Mouse (Mus musculus) hindbrain, embryonic 16.5 days (tissue): ENCODE measurements at regions not wholly inside any gene's neighbourhood (a gene's known extent, or its start where the extent isn't known, plus 50 kb on each side); places are given as distances from the start of the nearest gene placed in this dataset.
A peak's percentile ranks its signal among the peaks of the same experiment; 100 is the strongest.
"Not testable (repeated sequence)": the region's sequence is repeated elsewhere in the genome, so short reads cannot be mapped to it uniquely, and the experiment has no call there.

Experiments
- ATAC-seq: fragments of 200-750 bp; cut with Nextera tagmentation; 2 replicates; pipeline ENCODE4 v1.8.0; 2017; ENCODE audit warnings: moderate TSS enrichment, moderate library complexity
- H3K27ac ChIP-seq: fragments of 300-500 bp; sonication (generic); 2 replicates; pipeline ENCODE4 v1.5.1; 2014; ENCODE audit warnings: low read depth, mild to moderate bottlenecking, control low read depth, low read length, moderate library complexity
- H3K27me3 ChIP-seq: fragments of 300-500 bp; sonication (generic); replicated peaks from 2 replicates; pipeline ENCODE4 v1.6.1; 2014; ENCODE audit warnings: low read length; ENCODE audit not compliant: control insufficient read depth, insufficient read depth
- H3K36me3 ChIP-seq: fragments of 300-500 bp; sonication (generic); 2 replicates; pipeline ENCODE4 v1.6.1; 2014; ENCODE audit warnings: mild to moderate bottlenecking, low read length, moderate library complexity, mixed read lengths; ENCODE audit not compliant: control insufficient read depth, insufficient read depth
- H3K4me1 ChIP-seq: fragments of 300-500 bp; sonication (generic); 2 replicates; pipeline ENCODE4 v1.6.1; 2014; ENCODE audit warnings: low read depth, low read length; ENCODE audit not compliant: control insufficient read depth, insufficient read depth
- H3K4me2 ChIP-seq: fragments of 300-500 bp; sonication (generic); 2 replicates; pipeline ENCODE4 v1.6.1; 2014; ENCODE audit warnings: mild to moderate bottlenecking, low read length, control low read depth, moderate library complexity
- H3K4me3 ChIP-seq: fragments of 300-500 bp; sonication (generic); 2 replicates; pipeline ENCODE4 v1.5.1; 2014; ENCODE audit warnings: mild to moderate bottlenecking, low read length, control low read depth, moderate library complexity
- H3K9ac ChIP-seq: fragments of 300-500 bp; sonication (generic); 2 replicates; pipeline ENCODE4 v1.6.1; 2014; ENCODE audit warnings: low read depth, mild to moderate bottlenecking, control low read depth, low read length, moderate library complexity
- H3K9me3 ChIP-seq: fragments of 300-500 bp; sonication (generic); 2 replicates; pipeline ENCODE4 v1.6.1; 2014; ENCODE audit warnings: mild to moderate bottlenecking, low read length, moderate library complexity; ENCODE audit not compliant: control insufficient read depth
- WGBS: fragments of 180-500 bp; shearing (Covaris S2); extraction: QIAGEN DNeasy Blood & Tissue Kit; methylation state at CpG from one replicate; pipeline ENCODE4 v1.1.7; 2014; 5-methylcytosine and 5-hydroxymethylcytosine counted together

DNA sequence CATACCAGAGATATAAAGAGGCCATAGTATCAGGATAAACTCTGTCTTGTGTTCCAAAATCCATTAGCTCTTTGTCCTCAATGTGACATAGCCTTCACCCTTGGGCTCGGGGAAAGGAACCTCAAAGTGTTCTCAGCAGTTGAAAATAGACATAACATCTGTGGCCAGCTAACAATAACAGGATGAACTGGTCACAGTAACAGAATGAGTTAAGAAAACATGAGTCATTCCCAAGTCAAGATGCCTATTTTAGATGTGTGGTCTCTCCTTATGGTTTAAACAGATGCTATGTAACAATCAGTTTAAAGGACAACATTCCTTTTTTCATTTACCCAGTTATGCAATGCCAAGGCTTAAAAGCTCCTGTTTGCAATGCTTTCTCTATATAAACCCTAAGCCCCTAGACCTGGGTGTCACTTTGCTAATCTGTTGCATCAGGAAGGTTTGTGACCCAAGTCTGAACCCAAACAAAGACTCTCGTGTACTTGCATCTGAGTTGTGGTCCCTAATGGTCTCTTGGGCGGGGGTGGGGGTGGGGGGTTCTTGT is 920.5 kb upstream of the Dsel start:
- H3K4me2 ChIP-seq: no peak overlapping the region
- no peak overlapping the region for H3K9ac ChIP-seq
- WGBS: 58% methylated on average over 3 of the region's 3 CpGs
- H3K4me3 ChIP-seq: no peak overlapping the region
- no peaks in the 10 kb centered on the region for H3K27me3 ChIP-seq
- H3K27ac ChIP-seq: no peak overlapping the region
- no peaks in the 10 kb centered on the region for H3K9me3 ChIP-seq
- ATAC-seq: no peak
- no peaks in the 10 kb centered on the region for H3K36me3 ChIP-seq
- no peaks in the 10 kb centered on the region for H3K4me1 ChIP-seq

DNA sequence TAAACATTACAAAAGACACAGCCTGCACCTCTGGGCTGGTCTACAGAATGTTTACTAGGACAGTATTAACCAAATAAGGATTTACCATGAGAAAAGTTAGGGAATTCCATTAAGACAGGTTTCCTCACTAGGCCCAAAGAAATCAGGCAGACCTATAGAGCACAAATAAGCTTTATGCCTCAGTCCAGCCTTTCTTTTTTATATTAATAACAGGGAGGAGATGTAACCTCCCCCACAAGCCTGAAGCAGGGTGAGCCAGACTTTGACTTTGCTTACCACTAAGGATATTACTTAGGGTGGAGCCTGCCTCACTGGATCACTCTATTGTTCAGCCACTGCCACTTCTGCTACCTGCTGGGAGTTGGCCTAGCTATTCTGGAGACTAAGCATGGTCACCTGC is 915.1 kb upstream of the Dsel start:
- no peak for ATAC-seq
- Histone ChIP-seq H3K36me3 (no peaks in the 10 kb centered on the region), H3K4me1 (no peaks in the 10 kb centered on the region), H3K4me3 (no peak overlapping the region), H3K27ac (no peak overlapping the region), H3K4me2 (no peak overlapping the region), H3K9ac (no peak overlapping the region), H3K27me3 (no peaks in the 10 kb centered on the region), H3K9me3 (peaks cover 3% of the 10 kb centered on the region)

DNA sequence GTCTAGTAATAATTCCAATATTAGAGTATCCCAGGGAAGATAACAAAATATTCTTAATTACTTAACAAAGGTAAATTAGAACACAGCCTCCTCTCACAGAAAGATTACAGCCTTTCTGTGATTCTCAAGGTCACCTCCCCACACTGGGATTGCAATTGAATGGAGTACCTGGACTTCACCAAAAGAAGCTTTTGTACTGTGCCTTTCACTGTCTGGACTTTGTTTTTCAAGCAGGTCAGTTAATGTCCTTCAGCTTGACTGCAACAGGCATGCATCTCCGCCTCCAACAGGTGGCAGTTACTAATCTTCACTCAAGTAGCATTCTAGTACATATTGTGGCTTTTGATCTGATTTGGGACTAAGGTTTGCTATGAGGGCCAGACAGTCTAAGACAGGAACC is 913.8 kb upstream of the Dsel start:
- no peak overlapping the region for H3K4me3 ChIP-seq
- H3K27me3 ChIP-seq: no peaks in the 10 kb centered on the region
- peaks cover 3% of the 10 kb centered on the region for H3K9me3 ChIP-seq
- ATAC-seq: no peak
- no peaks in the 10 kb centered on the region for H3K36me3 ChIP-seq
- H3K4me2 ChIP-seq: no peak overlapping the region
- WGBS: 96% methylated on average over 1 of the region's 1 CpGs
- no peaks in the 10 kb centered on the region for H3K4me1 ChIP-seq
- H3K9ac ChIP-seq: no peak overlapping the region
- H3K27ac ChIP-seq: no peak overlapping the region

DNA sequence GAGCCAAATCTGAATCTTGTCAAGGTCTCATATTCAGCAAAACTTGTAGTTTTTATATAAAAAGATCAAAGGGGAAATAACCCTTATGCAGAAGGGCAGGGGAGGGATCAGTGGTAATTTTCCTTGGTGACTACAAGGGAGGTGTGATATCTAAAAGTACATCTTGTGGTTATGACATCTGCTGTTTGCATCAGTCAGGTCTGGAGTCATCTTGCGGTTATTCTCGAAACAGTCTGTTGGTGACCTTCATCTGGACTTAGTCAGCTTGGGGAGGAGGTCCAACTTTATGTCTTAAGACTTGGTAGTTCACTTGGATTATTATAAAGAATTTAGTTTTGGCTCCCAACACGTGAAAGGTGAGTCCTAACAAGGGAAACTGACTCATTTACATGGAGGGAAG is 885.9 kb upstream of the Dsel start:
- H3K4me2 ChIP-seq, H3K27ac ChIP-seq, H3K9me3 ChIP-seq, ATAC-seq, H3K4me1 ChIP-seq, H3K36me3 ChIP-seq, H3K9ac ChIP-seq, H3K27me3 ChIP-seq, H3K4me3 ChIP-seq: not testable (repeated sequence)
- WGBS: 71% methylated on average over 3 of the region's 3 CpGs

DNA sequence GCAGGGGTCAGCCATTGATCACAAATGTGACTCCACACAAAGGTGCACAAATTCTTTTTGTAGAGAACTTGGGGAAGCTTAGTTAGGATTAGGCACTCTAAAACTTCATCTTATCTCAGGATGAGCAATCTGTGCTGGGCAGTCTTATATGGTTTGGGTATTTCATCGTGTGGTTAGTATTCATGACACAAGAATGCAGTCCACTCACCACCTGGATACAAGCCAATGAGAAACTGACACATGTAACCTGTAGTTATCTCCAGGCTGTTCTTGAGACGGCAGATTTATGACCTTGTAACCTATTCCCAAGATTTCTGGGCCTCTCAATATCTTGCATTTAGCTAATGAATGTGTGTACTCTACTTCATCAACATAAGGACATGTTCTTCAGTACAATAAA is 883.8 kb upstream of the Dsel start:
- no peak overlapping the region for H3K4me3 ChIP-seq
- no peak for ATAC-seq
- H3K4me2 ChIP-seq: no peak overlapping the region
- no peaks in the 10 kb centered on the region for H3K9me3 ChIP-seq
- H3K9ac ChIP-seq: no peak overlapping the region
- H3K4me1 ChIP-seq: no peaks in the 10 kb centered on the region
- no peak overlapping the region for H3K27ac ChIP-seq
- H3K36me3 ChIP-seq: no peaks in the 10 kb centered on the region
- no peaks in the 10 kb centered on the region for H3K27me3 ChIP-seq
- WGBS: 68% methylated on average over 2 of the region's 2 CpGs

DNA sequence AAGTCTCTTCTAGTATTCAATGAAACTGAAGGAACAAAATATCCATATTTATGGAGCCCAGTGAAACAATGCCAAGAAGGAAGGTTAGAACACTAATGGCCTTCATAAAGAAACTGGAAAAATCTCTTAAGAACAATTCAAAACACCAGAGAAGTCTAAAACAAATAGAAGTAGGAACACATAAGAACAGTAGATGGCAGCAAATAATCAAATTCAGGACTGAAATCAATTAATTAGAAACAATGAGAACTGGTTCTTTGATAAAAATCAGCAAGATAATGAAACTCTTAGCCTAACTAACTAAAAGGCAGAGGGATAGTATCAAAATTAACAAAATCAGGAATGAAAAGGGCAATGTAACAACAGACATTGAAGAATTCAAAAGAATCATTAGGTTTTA is 839.2 kb upstream of the Dsel start:
- no peaks in the 10 kb centered on the region for H3K9me3 ChIP-seq
- H3K27ac ChIP-seq: no peak overlapping the region
- no peak for ATAC-seq
- H3K36me3 ChIP-seq: no peaks in the 10 kb centered on the region
- H3K9ac ChIP-seq: no peak overlapping the region
- no peak overlapping the region for H3K4me3 ChIP-seq
- H3K4me1 ChIP-seq: no peaks in the 10 kb centered on the region
- no peak overlapping the region for H3K4me2 ChIP-seq
- no peaks in the 10 kb centered on the region for H3K27me3 ChIP-seq

DNA sequence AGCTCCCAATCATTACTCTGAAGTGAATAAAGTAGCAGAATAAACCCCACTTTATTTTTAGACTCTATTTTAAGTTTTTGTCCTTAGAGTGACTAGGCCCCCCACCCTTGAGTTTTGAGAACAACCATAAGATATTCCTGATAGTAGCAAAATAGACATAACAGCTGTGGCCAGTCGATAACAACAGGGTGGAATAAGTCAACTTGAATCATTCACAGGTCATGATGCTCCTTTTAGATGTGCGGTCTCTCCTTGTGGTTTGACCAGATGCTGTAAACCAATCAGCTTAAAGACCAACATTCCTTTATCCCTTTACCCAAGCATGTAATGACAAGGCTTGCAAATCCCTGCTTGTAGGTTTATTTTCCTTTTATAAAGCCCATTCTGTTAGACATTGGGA is 794.2 kb upstream of the Dsel start:
- no peak overlapping the region for H3K27ac ChIP-seq
- no peak for ATAC-seq
- H3K4me2 ChIP-seq: no peak overlapping the region
- 95% methylated on average over 2 of the region's 2 CpGs for WGBS
- H3K4me1 ChIP-seq: no peaks in the 10 kb centered on the region
- H3K9me3 ChIP-seq: no peaks in the 10 kb centered on the region
- H3K27me3 ChIP-seq: no peaks in the 10 kb centered on the region
- H3K4me3 ChIP-seq: no peak overlapping the region
- no peaks in the 10 kb centered on the region for H3K36me3 ChIP-seq
- no peak overlapping the region for H3K9ac ChIP-seq

DNA sequence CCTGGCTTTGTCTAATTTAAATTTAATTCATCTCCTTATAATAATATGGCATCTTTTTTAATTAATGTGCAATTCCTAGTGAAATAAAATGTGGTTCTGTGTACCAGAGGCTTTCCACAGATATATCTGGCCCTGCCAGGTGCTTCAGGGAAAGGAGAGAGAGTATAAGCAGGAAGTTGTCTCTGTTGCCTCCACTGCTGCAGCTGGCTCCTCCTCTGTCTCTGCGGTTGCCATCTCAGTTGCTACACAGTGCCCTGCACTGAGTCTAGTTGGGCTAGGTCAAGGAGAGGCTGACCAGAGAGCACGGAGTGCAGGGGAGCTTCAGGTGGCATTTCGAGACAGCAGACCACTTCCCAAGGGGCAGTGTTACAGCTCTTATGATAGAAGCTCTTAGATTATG is 773.6 kb upstream of the Dsel start:
- no peaks in the 10 kb centered on the region for H3K9me3 ChIP-seq
- H3K27ac ChIP-seq: no peak overlapping the region
- no peaks in the 10 kb centered on the region for H3K36me3 ChIP-seq
- H3K4me2 ChIP-seq: no peak overlapping the region
- no peak overlapping the region for H3K4me3 ChIP-seq
- H3K27me3 ChIP-seq: no peaks in the 10 kb centered on the region
- 64% methylated on average over 3 of the region's 3 CpGs for WGBS
- H3K9ac ChIP-seq: no peak overlapping the region
- 0 out of 2 replicates have a peak, but pooled peaks have one; percentile 9 for ATAC-seq
- H3K4me1 ChIP-seq: no peaks in the 10 kb centered on the region
